Mouse (Mus musculus) intestine, embryonic 16.5 days (tissue): Measurements from ENCODE around the gene Asna1. TPM values are rescaled to one million over a fixed set of nuclear protein-coding genes. Genes with fewer than 3 reads are reported as not detected.

Experiments
- ATAC-seq: fragments of 200-750 bp; cut with Nextera tagmentation; 2 replicates; pipeline ENCODE4 v1.8.0; 2017; ENCODE audit warnings: moderate TSS enrichment, moderate library complexity
- H3K27ac ChIP-seq: fragments of 300-500 bp; sonication (generic); 2 replicates; pipeline ENCODE4 v1.5.1; 2014; ENCODE audit warnings: mild to moderate bottlenecking, low read length
- H3K27me3 ChIP-seq: fragments of 300-500 bp; sonication (generic); replicated peaks from 2 replicates; pipeline ENCODE4 v1.6.1; 2014; ENCODE audit warnings: low read length, control low read depth, mixed read lengths; ENCODE audit not compliant: control insufficient read depth, insufficient read depth
- H3K36me3 ChIP-seq: fragments of 300-500 bp; sonication (generic); 2 replicates; pipeline ENCODE4 v1.6.1; 2014; ENCODE audit warnings: low read length, control low read depth; ENCODE audit not compliant: control insufficient read depth, insufficient read depth
- H3K4me1 ChIP-seq: fragments of 300-500 bp; sonication (generic); 2 replicates; pipeline ENCODE4 v1.6.1; 2014; ENCODE audit warnings: low read length, control low read depth, mixed read lengths; ENCODE audit not compliant: control insufficient read depth, insufficient read depth
- H3K4me2 ChIP-seq: fragments of 300-500 bp; sonication (generic); 2 replicates; pipeline ENCODE4 v1.6.1; 2014; ENCODE audit warnings: low read depth, low read length, control low read depth
- H3K4me3 ChIP-seq: fragments of 300-500 bp; sonication (generic); 2 replicates; pipeline ENCODE4 v1.5.1; 2014; ENCODE audit warnings: mild to moderate bottlenecking, low read length
- H3K9ac ChIP-seq: fragments of 300-500 bp; sonication (generic); 2 replicates; pipeline ENCODE4 v1.6.1; 2014; ENCODE audit warnings: low read depth, low read length
- H3K9me3 ChIP-seq: fragments of 300-500 bp; sonication (generic); 2 replicates; pipeline ENCODE4 v1.6.1; 2016; ENCODE audit warnings: low read length, control low read depth; ENCODE audit not compliant: control insufficient read depth
- WGBS: fragments of 180-500 bp; shearing (Covaris S2); extraction: QIAGEN DNeasy Blood & Tissue Kit; methylation state at CpG from one replicate; pipeline ENCODE4 v1.1.7; 2014; 5-methylcytosine and 5-hydroxymethylcytosine counted together
- microRNA-seq: library from miRNA; unstranded; fragments of <30 nt; microRNA quantifications from one replicate; pipeline ENCODE4, GENCODE M21; 2016
- polyA plus RNA-seq: library from polyadenylated mRNA; unstranded; fragments of >200 nt; fragmentation: Nextera tagmentation; extraction: Ambion mirVana; gene quantifications from 2 replicates; pipeline ENCODE4 v1.2.1, GENCODE M21; 2015

Asna1 gene
- polyA plus RNA-seq, 1 experiment from 2014 or later: 144 TPM

DNA sequence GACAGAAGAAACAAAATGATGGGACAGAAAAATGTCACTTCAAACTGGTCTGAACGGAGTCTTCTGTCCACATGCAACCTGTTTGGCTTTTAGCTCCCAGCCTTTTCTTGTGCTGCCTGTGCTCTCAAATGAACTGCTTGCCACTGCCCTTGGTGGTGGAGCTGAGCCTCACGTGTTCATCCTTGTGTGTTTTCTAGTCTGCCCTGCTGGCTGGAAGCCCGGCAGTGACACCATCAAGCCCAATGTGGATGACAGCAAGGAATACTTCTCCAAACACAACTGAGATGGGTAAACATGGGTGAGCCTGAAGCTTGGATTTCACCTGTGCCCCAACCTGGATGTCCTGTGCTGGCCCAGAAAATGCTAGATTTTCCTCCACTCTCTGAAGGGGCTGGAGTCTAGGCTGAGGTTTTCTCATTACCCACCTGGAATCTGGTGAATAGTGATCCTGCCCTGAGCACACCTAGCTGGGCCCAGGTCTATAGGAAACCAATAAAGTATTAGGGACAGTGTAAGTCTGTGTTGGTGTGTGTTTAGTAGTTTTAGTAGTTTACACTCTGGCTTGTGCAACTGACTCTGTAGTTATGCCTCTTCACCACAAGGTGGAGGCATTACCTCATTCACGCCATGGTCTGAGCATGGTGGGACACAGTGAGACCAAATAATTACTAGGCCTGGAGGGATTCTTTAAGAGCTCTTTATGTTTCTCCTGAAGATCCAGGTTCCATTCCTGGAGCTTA lies 51.1 kb downstream of the Asna1 start:
- WGBS: 50% methylated on average over 4 of the region's 4 CpGs
- Histone ChIP-seq H3K4me2 (no peak overlapping the region), H3K36me3 (no peaks in the 10 kb centered on the region), H3K4me1 (peaks cover 29% of the 10 kb centered on the region), H3K27ac (no peak overlapping the region), H3K27me3 (no peaks in the 10 kb centered on the region), H3K9me3 (no peaks in the 10 kb centered on the region), H3K4me3 (no peak overlapping the region), H3K9ac (no peak overlapping the region)
- ATAC-seq: no peak

DNA sequence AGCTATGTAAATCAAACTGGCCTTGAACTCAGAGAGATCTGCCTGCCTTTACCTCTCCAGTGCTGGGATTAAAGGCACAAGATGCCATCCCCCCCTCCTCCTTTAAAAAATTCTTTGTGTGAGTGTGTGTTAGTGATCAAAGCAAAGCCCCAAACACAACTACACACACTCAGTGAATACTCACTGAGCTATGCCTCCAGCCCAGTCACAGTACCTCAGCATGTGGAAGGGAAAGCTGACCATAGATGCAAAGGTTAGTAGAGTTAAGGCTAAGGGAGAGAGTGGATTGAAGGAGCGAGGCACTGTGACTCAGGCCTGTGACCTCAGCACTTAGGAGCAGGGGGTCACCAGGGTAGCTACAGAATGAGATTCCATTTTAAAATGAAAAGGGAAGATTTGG lies 52.0 kb downstream of the Asna1 start:
- 92% methylated on average over 1 of the region's 1 CpGs for WGBS
- Histone ChIP-seq H3K4me1 (peaks cover 32% of the 10 kb centered on the region), H3K9me3 (no peaks in the 10 kb centered on the region), H3K27ac (no peak overlapping the region), H3K9ac (no peak overlapping the region), H3K27me3 (no peaks in the 10 kb centered on the region), H3K36me3 (no peaks in the 10 kb centered on the region), H3K4me2 (no peak overlapping the region), H3K4me3 (no peak overlapping the region)
- ATAC-seq: no peak

DNA sequence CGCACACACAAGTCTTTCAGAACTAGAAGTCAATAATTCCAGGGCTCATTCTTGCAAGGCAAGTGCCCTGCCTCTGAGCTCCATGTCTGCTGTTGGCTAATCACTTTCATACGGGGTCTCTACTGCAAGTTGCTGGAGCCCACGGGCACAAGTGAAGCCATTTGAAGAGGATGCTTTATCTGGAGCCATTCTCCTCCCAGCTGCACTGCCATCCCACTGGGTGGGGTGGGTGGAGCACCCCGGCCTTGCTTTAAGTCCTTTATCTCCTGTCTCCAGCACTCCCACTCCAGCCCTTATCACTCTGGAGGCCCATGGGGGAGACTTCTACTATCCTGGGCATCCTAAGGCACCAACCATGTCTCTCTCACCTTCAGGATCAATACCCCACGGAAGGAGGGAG lies 54.2 kb downstream of the Asna1 start:
- Histone ChIP-seq H3K9me3 (no peaks in the 10 kb centered on the region), H3K9ac (peak overlapping the region; percentile 80), H3K36me3 (no peaks in the 10 kb centered on the region), H3K4me2 (peak overlapping the region; percentile 84), H3K4me1 (peaks cover 33% of the 10 kb centered on the region), H3K4me3 (peak overlapping the region; percentile 62), H3K27me3 (no peaks in the 10 kb centered on the region), H3K27ac (no peak overlapping the region)
- no peak for ATAC-seq
- WGBS: 68% methylated on average over 5 of the region's 5 CpGs

DNA sequence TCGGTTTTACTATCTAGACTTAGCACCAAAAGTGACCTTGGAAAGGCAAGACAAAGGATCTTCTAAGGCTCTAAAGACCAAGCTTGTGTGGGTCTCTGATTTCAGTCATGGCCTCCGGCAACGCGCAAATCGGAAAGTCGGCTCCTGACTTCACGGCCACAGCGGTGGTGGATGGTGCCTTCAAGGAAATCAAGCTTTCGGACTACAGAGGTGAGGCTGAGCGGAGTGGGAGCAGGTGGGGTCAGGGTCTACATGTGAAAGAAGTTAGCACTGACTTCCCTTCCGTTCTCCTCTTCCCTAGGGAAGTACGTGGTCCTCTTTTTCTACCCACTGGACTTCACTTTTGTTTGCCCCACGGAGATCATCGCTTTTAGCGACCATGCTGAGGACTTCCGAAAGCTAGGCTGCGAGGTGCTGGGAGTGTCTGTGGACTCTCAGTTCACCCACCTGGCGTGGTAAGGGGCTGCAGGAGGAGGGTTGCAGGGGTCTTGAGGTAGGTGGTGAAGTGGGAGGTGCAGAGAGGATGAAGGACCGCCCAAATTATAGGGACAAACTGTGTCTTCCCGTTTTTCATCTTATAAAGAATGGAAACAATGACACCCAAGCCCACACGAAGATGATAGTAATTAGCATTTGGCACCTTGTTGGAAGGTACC lies 54.8 kb downstream of the Asna1 start:
- peak overlapping the region; percentile 62 for H3K4me3 ChIP-seq
- peak overlapping the region; percentile 80 for H3K9ac ChIP-seq
- peaks cover 30% of the 10 kb centered on the region for H3K4me1 ChIP-seq
- no peaks in the 10 kb centered on the region for H3K27me3 ChIP-seq
- ATAC-seq: no peak
- H3K4me2 ChIP-seq: peak overlapping the region; percentile 84
- WGBS: 3% methylated on average over 21 of the region's 21 CpGs
- H3K9me3 ChIP-seq: no peaks in the 10 kb centered on the region
- H3K27ac ChIP-seq: peak overlapping the region; percentile 93
- no peaks in the 10 kb centered on the region for H3K36me3 ChIP-seq

DNA sequence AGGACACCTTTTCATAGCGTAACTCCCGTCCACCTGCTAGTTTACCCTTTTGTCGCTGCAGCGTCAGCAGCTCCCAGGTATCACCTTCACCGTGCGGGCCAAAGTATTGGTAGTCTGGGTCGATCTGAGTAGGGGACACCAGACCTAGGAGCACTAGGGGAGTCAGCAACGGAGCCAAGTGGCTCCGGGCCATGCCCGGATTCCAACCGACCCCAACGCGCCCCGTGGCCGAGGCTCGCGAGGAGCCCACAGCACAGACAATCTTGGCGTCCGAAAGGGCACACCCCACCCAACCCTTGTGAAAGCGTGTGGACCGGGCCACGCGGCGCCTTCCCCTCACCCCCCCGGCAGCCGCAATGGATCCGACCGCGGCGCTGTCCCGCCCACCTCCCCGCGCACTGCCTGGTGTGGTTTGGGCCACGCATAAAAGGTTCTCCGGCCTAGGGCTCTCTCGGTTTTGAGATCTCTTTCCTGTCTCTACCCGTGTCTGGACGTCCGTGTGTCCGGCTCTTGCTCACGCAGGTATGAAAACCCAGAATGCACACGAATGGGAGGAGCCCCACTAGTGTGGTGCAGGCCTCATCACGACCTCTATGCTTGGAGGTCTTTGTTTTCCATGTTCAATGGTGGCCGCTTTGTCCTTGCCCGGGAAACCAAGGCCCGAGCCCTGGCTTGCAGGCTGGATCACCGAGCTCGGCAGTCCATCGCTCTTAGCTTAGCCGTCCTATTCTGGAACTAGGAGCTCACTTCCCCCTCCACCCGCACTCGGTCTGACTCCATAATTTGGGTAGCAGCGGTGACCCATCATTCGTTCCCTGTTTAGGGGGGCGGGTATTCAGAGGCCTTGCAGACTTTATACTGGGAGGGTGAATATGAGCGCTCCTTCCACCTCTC lies 55.6 kb downstream of the Asna1 start, which contains the start of the genes Gm49661, Prdx2 and Rnaseh2a:
Gm49661 (minus strand) TSS at position 193 of the 894 bp plus-strand sequence.
Prdx2 (plus strand) TSS at position 347 of the 894 bp plus-strand sequence.
Rnaseh2a (minus strand) TSS at position 527 of the 894 bp plus-strand sequence.
- ATAC-seq: peak; percentile 79
- Histone ChIP-seq H3K36me3 (no peaks in the 10 kb centered on the region), H3K27me3 (no peaks in the 10 kb centered on the region), H3K27ac (peak within 1 kb of the TSS; percentile 93), H3K9ac (peak within 1 kb of the TSS; percentile 80), H3K4me2 (peak within 1 kb of the TSS; percentile 84), H3K4me3 (peak within 1 kb of the TSS; percentile 62), H3K9me3 (no peaks in the 10 kb centered on the region), H3K4me1 (peaks cover 31% of the 10 kb centered on the region)
- WGBS: under 1% methylated on average over 55 of the region's 56 CpGs

DNA sequence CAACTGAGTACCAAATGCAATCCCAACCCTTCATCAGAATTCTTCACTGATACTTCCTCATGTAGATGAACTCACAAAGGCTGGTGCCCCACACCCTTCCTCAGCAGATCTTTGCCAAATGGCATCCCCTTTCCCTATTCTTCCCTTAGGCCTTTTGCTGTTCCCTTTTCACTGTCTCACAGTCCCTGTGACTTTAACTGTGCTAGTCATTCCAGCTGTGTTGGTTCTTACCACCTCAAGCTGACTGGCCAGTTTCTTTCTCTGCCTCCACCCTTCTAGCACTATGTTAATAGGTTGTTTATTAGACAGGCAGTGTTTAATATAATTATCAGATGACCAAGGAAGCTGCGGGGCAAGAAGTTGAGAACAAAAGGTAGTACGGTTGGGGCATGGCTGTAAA lies 56.4 kb downstream of the Asna1 start:
- Histone ChIP-seq H3K9me3 (no peaks in the 10 kb centered on the region), H3K27ac (peak overlapping the region; percentile 93), H3K4me2 (peak overlapping the region; percentile 84), H3K4me1 (peaks cover 31% of the 10 kb centered on the region), H3K27me3 (no peaks in the 10 kb centered on the region), H3K36me3 (no peaks in the 10 kb centered on the region), H3K9ac (peak overlapping the region; percentile 80), H3K4me3 (peak overlapping the region; percentile 62)
- no peak for ATAC-seq
- WGBS: 5% methylated on average over 2 of the region's 2 CpGs

Small RNAs within 50 kb of the gene (microRNA-seq; reads per million reads assigned to microRNA genes)
- gene Mir7070: 1.6 reads per million

Other genes with a start within 250 kb of the Asna1 start
- gene Nfix, start 224.9 kb downstream of the Asna1 start, polyA plus RNA-seq: 9.7 and 11.8 TPM in 2 replicates
- gene Dand5, start 202.5 kb downstream of the Asna1 start, polyA plus RNA-seq: 4.2 and 4.4 TPM in 2 replicates
- gene Gadd45gip1, start 193.8 kb downstream of the Asna1 start, polyA plus RNA-seq: 61.8 and 63.4 TPM in 2 replicates
- 109 and 115 TPM in 2 replicates for gene Rad23a, start 184.6 kb downstream of the Asna1 start, polyA plus RNA-seq
- 1,204 and 1,241 TPM in 2 replicates for gene Calr, start 178.3 kb downstream of the Asna1 start, polyA plus RNA-seq
- 86.0 and 91.7 TPM in 2 replicates for gene Farsa, start 168.3 kb downstream of the Asna1 start, polyA plus RNA-seq
- gene Syce2, start 153.2 kb downstream of the Asna1 start, polyA plus RNA-seq: 39.5 and 45.4 TPM in 2 replicates
- 53.3 and 53.8 TPM in 2 replicates for gene Gcdh, start 131.4 kb downstream of the Asna1 start, polyA plus RNA-seq
- gene Klf1, start 123.4 kb downstream of the Asna1 start, polyA plus RNA-seq: 4.9 and 10.3 TPM in 2 replicates
- 7.3 and 10.2 TPM in 2 replicates for gene Dnase2a, start 116.7 kb downstream of the Asna1 start, polyA plus RNA-seq
- 1.2 and 1.6 TPM in 2 replicates for gene Mast1, start 87.9 kb downstream of the Asna1 start, polyA plus RNA-seq
- 0.18 and 0.24 TPM in 2 replicates for gene Rtbdn, start 78.3 kb downstream of the Asna1 start, polyA plus RNA-seq
- gene Gm49661, start 55.8 kb downstream of the Asna1 start, polyA plus RNA-seq: not detected in 2 replicates
- gene Prdx2, start 55.7 kb downstream of the Asna1 start, polyA plus RNA-seq: 533 and 590 TPM in 2 replicates
- 102 and 120 TPM in 2 replicates for gene Rnaseh2a, start 55.5 kb downstream of the Asna1 start, polyA plus RNA-seq
- 18.2 and 25.5 TPM in 2 replicates for gene Junb, start 46.6 kb downstream of the Asna1 start, polyA plus RNA-seq
- gene Hook2, start 34.7 kb downstream of the Asna1 start, polyA plus RNA-seq: 96.9 and 108 TPM in 2 replicates
- gene Best2, start 10.8 kb downstream of the Asna1 start, polyA plus RNA-seq: 0.09 and 0.28 TPM in 2 replicates
- 79.0 and 81.4 TPM in 2 replicates for gene Trir, start 1.5 kb upstream of the Asna1 start, polyA plus RNA-seq
- gene Tnpo2, start 11.6 kb upstream of the Asna1 start, polyA plus RNA-seq: 21.6 and 22.0 TPM in 2 replicates
- 28.2 and 30.7 TPM in 2 replicates for gene Fbxw9, start 34.8 kb upstream of the Asna1 start, polyA plus RNA-seq
- not detected in 2 replicates for gene Gm5741, start 42.7 kb upstream of the Asna1 start, polyA plus RNA-seq
- 56.0 and 57.4 TPM in 2 replicates for gene Dhps, start 46.5 kb upstream of the Asna1 start, polyA plus RNA-seq
- gene Wdr83os, start 55.5 kb upstream of the Asna1 start, polyA plus RNA-seq: 138 and 146 TPM in 2 replicates
- gene Wdr83, start 56.0 kb upstream of the Asna1 start, polyA plus RNA-seq: 39.7 and 43.8 TPM in 2 replicates
- gene Man2b1, start 58.0 kb upstream of the Asna1 start, polyA plus RNA-seq: 72.4 and 85.5 TPM in 2 replicates
- 2.5 and 2.7 TPM in 2 replicates for gene Zfp791, start 97.8 kb upstream of the Asna1 start, polyA plus RNA-seq
- not detected in 2 replicates for gene Cks1brt, start 126.6 kb upstream of the Asna1 start, polyA plus RNA-seq
- gene Olfr371, start 200.7 kb upstream of the Asna1 start, polyA plus RNA-seq: not detected in 2 replicates